Mouse (Mus musculus): ENCODE data around the gene Gpr155.

GRCm38 (mm10) chr2:73298841-73299240 is 87.5 kb downstream of the Gpr155 start:
- TF ChIP-seq POLR2A (IDR thresholded peaks at IDR 0.05; ENCODE audit: insufficient read depth, low read length) (no peak), CTCF (IDR thresholded peaks at IDR 0.05; ENCODE audit: low read depth, low read length) (no peak)

Measured in ES-Bruce4 (cell line).